Comparison of ENCODE assay signal across 13 mouse cellular contexts in the genomic region with DNA sequence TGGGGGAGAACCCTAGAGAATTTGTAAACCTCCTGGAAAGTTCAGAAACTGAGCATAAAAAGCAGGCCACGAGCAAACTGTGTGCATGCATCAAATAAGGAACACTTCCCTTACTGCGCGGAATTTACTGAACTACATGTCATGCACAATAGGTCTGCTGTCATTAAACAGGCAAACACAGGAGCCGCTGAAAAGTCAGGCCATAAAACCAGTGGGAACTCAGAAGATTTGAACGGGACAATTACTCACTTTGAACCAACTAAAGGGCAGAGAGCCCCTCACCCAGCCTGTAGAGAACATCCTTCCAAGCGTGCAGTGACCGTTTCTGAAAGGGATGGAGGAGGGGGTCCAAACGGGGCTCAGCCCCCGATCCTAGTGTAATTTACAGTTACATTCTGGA.
"Had no signal": no experiment of that assay in that cellular context is flagged by ENCODE, and none has a peak within 500 bp of the region (broad histone marks: within the 10 kb centered on the region; RNA-seq: fewer than 3 reads in every experiment).

No protein-coding gene starts in this region.

- H3K9ac ChIP-seq: limb, embryonic 15.5 days; liver, embryonic 12.5 days; lung, embryonic 15.5 days; midbrain, embryonic 15.5 days had no signal

- H3K4me3 ChIP-seq: left cerebral cortex, adult 2 months; limb, embryonic 15.5 days; liver, embryonic 12.5 days; lung, embryonic 15.5 days; midbrain, embryonic 15.5 days had no signal

- H3K4me2 ChIP-seq: limb, embryonic 15.5 days; liver, embryonic 12.5 days; lung, embryonic 15.5 days; midbrain, embryonic 15.5 days had no signal

- DNase-seq: kidney, adult 2 months; kidney, postnatal 14 days; lung, postnatal 14 days; right cerebral cortex, postnatal 4 days; spleen, adult 18-20 months; thymus, adult 18-20 months; thymus, postnatal 14 days had no signal

- H3K36me3 ChIP-seq: limb, embryonic 15.5 days; liver, embryonic 12.5 days; lung, embryonic 15.5 days; midbrain, embryonic 15.5 days had no signal

- H3K9me3 ChIP-seq: limb, embryonic 15.5 days; liver, embryonic 12.5 days; lung, embryonic 15.5 days; midbrain, embryonic 15.5 days had no signal

- H3K27me3 ChIP-seq: limb, embryonic 15.5 days; liver, embryonic 12.5 days; lung, embryonic 15.5 days; midbrain, embryonic 15.5 days had no signal

- ATAC-seq: intestine, embryonic 16.5 days; liver, embryonic 12.5 days; midbrain, embryonic 15.5 days had no signal

- H3K27ac ChIP-seq: left cerebral cortex, adult 2 months; limb, embryonic 15.5 days; liver, embryonic 12.5 days; lung, embryonic 15.5 days; midbrain, embryonic 15.5 days had no signal
